Mouse (Mus musculus) frontal cortex, postnatal 14 days (tissue): ENCODE results near the gene Hnmt.
"Not testable (repeated sequence)": the region's sequence is repeated elsewhere in the genome, so short reads cannot be mapped to it uniquely, and the experiment has no call there.

ENCODE experiments used
- DNase-seq, 2 experiments: peaks; one replicate each; pipeline ENCODE4 v3.0.0; 2022; ENCODE audit warnings: low spot score in 2 of 2

Gene Hnmt

DNA sequence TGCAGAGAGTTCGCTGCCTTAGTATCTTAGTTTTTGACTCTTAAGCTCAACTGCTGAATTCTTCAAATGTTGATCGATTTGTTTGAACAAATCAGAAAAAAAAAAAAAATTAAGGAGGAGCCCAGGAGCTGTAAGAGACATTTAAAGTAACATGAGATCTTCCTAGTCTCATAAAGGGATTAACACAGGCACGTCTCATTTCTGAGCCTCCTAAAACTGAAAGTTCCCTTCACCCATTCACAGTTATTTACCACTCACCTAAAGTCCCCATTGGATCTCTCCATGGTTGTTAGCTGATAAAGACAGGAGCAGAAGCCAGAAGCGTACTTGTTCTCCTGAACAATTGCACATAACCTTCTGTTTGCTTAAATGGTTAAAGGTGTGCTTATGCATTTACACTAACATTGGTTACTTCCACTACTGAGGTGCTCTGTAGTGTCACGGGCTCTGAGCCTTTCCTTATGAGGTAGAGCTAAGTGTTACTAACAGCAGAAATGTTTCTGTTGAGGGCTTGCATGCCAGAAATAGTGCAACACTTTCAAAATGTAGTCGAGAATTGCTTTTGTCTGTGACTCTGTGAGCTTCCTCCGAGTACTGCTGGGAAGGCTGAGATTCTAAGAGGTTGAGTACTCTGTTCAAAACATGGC, at the start of gene Hnmt:
Hnmt (minus strand) TSS at position 51 of the 647 bp plus-strand sequence.
- no peak for DNase-seq

DNA sequence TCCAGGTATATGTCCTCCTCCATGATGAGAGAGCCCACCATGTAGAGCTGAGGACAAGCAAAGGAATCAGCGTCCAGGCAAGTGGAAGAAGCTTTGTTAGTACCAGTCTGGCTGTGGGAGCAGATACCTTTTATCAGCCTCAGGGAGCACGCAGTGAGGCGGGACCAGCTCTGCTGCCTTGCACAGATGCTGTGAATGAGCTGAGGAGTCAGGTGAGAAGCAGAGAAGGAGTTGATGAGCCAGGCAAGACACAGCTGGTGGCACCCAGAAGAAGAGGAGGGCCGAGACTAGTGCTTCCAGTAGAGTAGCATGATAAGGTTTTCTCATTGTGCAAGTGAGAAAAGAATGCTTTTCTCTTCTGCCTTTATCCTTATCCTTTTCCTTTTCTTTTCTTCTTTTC, 47.3 kb upstream of the Hnmt start, which contains the start of gene Tbpl2:
Tbpl2 (minus strand) TSS at position 101 of the 400 bp plus-strand sequence.
- DNase-seq, result no peak

DNA sequence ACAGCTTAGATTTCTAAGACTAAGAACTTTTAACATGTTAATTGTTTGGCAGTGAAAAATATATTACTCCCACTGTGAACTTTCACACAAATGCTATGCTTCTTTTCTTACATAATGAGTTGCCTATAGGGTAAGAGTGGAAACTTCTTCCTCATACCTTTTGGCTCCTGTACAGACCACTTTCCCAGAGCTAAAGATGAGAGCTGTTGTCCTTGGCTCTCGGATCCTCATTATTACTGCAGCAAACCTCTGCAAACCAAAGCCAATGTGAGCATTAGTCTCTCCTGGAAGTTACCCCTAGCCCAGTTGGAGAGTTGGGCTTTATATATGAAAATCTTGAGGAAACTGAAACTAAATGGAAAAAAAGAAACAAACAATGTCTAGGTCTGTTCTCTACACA, 41.7 kb upstream of the Hnmt start:
- DNase-seq, result no peak

DNA sequence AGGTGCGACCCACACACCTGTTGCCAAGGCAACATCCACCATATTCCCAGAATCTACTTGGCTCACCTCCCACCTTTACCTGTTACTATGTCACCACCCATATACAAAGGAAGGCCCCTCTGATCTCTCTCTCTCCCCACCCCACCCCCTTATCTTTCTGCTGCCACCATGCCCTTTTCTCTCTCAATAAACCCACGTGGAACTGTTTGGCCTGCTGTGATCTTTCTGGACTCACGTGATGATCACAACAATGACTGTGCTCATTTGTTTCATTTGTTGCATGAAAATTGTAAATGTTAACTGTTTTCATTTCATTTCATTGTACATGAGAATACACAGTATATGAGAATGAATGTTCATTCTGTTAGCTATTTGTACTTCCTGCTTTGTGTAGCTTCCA, 1.3 kb upstream of the Hnmt start:
- DNase-seq, result no peak

DNA sequence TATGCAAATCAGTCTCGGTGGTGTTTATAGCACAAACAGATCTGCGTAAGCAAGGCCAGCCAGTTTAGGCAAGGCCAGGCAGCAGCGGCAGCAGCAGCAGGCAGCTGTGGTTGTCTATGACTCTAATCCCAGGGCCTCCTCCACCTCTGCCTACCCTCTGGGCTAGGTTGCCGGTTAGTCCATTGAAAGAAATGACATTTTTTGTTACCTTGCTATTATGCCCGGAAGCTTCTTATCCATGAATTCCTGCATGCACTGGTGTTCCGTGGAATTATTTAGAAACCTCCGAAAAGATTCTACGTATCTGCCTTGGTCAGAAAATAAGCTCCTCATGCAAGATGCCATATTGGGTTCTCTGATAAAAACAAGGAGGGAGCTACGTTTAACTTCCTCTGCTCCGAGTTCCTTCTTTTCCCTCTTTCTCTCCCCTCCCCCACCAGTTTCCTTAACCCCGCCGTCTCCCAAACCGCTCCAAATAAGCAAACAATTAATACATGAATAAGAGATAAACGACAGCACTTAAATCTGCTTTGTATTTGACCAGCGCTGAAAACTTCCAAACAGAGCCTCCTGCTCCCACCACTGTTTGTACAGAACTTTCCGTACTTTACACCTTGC, 605 bp downstream of the Hnmt start:
- DNase-seq, result peak; percentile 13 to 33

DNA sequence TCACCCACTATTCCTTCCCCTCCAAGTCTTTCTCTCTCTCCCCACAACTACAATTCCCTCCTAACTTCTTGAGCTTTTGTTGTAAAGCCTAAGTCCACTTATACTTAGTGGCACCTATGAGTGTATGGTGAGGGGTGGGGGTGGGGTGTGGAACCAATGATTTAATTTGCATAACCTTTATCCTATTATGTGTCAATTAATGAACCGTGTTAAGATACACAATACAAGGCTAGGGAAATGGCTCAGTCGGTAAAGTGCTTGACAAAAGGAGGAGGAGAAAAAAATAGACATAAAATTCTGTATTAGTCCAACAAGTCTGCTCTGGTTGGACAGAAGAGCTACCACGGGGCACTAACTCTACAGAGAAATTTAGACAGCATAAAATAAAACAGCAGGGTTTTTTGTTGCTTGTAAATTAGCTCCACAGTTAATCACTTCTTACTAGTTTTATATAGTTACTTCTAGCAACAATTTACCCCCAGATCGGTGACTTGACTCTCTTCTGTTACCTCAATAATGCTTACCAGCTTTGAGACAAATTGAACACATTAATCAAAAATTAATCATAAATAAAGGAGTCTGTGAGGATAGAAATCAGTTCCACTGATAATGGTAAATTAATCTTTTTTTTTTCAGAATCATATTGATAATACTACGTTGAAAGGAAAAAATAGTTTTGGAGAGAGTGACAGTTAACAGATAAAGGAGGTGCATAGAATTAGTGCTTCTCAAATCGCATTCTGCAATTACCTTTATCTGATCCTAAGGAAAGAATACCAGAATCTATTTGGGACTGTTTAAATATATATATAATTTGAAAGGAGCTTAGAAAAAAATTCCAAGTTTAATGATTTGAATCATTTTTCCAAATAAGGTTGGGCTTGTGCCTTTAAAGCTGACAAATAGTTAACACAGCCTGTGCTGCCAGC, 1.4 kb downstream of the Hnmt start:
- DNase-seq, result no peak

DNA sequence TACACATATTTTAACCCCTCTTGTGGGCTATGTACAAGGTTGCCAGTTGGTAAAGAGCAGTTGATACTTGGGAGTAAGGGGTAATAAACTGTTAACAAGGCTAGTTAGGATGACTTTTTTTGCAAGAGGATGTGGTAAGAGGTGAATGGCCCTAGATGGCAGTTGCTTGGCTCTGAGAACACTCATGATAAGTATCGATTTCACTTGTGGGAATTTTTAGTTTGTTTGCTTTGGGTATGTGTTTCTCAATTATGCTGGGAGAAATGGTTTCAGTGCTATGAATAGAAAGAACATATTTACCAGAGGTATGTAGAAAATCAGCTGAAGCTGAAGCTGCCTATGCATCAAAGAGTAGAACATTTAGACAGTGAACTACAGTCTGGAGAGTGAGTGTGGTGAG, 6.3 kb downstream of the Hnmt start:
- DNase-seq, result no peak

DNA sequence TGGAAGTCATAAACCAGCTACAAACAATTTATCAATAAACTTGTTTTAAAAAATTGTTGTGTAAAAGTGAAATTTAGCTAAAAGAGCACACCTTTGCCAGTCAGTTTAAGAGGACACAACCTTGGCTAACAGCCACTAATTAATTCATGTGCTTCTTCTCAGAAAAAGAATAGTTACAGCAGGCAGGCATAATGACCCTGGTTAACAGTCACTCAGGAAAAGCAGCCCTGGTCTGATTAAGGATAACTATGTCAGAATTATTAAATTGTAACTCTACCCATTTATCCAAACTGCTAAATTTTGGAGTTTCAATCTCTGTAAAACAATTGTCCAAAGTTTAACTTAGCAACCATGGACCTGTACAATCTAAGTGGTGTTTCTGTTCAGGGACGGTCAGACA, 8.7 kb downstream of the Hnmt start:
- no peak for DNase-seq

DNA sequence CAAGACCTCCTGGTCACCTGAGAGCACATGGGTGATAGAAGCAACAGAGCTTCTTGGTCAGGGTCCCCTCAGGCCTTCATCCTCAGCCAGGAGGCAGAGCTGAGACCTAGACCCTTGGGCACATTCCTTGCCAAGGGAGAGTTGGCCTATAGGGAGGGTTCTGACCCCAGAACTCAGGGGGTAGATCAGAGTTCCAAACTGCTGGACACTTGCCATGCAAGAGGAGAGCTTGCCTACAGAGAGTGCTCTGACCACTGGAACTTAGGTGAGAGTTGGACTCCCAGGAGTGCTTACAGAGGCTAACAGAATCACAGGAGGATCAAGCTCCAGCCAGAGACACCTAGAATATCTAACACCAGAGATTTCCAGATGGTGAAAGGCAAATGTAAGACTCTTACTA, 29.8 kb downstream of the Hnmt start:
- DNase-seq, result not testable (repeated sequence)

DNA sequence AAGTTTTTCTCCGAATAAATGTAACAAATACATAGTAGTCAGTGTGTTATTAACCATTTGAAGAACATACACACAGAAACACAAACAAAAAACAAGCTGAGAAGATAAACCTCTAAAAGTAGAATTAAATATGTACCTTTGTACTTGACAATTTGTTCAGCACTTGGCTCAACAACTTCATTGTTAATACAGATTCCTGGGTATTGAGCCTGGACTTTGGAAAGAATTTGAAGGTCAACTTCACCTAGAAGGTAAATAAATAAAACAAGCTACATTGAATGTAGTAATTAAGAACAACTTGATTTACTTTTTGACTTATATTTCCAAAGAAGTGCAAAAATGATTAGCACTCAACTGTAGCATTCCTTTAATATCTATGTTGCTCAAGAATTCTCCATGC, 30.2 kb downstream of the Hnmt start:
- DNase-seq, result no peak

DNA sequence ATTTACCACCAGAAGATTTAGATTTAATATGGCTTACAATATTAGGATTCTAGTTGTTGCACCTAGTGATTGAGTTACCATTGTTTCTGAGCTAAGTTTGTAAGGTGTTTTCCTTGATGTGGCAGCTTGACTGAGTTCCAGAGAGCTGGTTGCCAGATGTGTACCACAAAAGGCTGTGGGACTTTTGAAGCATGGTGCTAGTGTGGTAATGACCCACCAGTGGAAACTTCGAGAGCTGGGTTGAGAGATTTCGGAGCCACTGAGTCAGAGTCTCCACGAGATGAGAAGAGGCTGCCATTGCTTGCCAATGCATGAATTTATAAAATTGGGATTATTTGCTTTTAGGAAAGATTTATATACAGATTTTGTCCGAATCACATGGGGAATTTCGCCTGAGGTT, 34.2 kb downstream of the Hnmt start:
- no peak for DNase-seq

DNA sequence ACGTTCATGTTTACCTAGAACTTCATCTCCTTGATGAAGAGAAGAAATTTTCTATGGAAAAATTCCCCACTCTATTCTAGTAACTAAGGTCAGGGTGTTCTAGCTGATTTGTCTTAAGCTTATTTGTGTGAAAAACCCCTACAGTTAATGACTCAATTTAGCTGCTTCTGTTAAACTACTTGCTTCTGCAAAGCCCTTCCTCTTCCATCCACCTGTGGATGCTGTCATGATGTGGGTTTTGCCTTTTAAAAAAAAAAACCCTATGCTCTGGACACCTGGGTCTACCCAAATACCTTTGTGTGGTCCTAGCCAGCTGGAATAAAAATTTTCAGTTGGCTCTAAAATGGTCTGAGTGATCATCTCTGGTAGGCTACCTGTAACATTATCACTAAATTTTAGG, 49.9 kb downstream of the Hnmt start:
- DNase-seq, result no peak

DNA sequence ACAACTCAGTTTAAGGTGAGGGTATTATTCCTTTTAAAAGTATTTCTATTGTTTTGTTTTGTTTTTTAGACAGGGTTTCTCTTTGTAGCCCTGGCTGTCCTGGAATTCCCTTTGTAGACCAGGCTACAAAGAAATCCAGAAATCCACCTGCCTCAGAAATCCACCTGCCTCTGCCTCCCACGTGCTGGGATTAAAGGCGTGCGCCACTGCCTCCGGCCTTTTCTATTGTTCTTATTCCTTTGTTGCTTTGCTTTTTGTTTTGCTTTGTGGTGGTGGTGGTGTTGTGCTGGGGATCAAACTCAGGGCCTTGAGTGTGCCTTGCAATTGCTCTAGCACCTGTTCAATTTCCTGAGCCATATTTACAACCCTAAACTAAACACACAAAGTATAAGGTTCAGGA, 50.4 kb downstream of the Hnmt start:
- no peak for DNase-seq

DNA sequence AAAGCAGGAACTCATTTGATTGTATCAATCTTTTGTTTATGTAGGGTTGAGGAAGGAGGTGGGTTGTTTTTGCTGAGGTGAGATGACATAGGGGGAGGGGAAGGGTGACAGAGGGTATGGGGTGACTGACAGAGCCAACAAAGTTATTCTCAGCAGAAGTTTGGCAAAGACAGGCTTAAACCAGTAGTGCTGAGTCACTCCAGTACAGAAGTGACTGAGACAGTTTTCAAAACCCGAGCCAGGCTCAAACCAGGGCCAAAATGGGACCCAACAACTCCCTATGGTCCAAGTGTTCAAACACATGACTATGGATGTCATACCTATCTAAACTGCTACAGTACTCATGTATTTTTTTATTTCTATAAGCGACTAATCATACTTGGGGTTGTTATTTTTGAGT, 52.4 kb downstream of the Hnmt start:
- DNase-seq, result no peak

DNA sequence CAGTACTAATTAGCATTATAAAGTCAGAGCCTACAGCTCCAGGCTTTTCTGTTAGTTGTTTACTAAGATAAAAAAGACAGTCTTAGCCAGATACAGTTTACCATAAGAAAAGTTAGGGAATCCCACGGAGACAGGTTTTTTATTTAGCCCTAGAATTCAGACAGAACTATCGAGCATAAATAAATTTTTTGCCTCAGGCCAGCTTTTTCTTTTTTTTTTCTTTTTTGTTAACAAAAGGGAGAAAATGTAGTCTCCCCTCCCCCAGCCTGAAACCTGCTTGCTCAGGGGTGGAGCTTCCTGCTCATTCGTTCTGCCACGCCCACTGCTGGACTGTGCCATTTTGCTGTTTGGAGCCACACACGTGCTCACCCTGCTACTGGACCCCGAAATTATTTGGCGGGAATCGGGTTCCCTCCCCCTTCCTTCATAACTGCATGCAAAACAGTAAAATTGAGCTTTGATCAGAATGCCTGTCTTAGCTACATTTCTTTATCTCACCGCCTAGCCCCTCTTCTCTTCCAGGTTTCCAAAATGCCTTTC, 59.1 kb downstream of the Hnmt start:
- DNase-seq, result not testable (repeated sequence)

DNA sequence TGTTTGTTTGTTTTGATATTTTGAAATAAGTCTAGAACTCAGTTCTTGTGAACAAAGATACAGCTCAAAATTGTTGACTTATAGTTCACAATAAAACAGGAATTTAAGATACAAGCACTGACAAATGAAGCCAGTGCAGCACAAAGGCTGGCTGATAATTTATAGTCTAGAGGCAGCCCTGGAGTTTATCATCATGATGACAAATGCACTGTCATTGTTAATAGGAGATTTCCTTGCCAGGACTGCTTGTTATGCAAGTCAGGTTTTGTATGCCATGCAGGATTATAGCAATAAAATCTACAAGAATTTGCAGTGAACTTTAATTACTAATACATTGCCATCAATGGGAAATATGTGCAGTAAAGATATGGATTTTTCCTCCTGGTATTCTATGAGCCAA, 61.9 kb downstream of the Hnmt start:
- DNase-seq, result no peak

DNA sequence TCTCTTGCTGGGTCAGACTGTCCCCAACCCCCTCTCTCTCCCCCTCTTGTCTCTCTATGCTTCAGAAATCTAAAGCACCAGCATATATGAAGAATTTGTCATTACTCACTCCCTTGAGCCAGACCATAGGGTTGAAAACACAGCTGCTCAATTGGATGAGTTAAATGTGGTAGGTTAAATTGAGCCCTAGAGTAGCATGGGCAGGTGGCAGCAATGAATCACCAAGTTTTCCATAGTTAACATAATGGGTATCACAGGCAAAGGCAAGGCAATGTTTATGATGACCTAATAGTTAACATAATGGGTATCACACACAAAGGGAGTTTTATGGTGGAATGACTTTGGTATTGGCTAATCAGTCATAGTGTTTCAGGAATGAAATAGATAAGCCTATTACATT, 65.9 kb downstream of the Hnmt start:
- no peak for DNase-seq

DNA sequence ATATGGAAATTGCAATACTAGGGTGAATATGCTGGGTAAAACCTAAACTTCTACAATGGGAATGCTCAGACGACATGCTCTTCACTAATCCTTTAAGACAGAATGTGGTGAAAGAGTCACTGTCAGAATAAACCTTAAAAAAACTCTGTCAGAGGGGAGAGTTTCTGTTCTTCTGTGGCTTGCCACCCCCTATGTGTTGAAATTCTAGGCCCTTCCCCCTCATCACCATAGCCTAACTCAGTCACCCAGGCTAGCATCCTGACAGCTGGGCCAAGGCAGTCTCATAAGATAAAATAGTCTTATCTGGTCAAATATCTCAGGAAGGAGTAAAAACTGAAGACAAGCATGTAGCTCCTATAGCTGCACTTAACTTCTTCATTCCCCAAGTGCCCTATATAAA, 66.3 kb downstream of the Hnmt start:
- DNase-seq, result no peak

DNA sequence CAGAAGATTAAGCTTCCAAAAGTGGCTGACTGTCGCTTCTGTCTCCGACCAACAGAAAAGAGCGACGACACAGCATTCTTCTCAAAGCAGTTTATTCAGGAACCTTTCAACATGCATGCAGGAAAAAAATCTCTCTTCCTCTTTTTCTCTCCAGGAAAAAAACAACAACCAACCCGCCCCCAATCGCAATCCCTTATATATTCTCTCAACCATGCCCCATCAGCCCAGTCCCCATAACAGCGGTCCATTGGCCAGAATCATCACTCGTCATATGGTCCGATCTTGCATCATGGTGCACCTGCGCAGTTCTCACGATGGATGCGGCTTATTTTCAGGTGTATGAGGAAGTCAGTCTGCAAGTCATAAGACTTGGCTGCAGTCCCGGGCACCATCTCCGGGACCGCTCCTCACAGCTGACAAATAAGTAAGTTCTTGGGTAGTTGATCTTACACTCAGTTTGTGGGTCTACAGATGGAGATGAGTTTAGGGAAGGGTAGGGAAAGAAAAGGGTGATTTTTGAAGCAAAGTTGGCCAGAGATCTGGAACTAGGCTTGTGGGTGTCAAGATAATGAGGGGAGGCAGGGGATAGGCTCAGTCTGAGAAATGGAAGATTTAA, 88.4 kb downstream of the Hnmt start:
- DNase-seq, result not testable (repeated sequence)
